Mouse (Mus musculus) forebrain, embryonic 11.5 days (tissue): ENCODE data around the gene Csta1. TPM values are rescaled to one million over a fixed set of nuclear protein-coding genes. Genes with fewer than 3 reads are reported as not detected.
A peak's percentile ranks its signal among the peaks of the same experiment; 100 is the strongest.

Experiments used
- ATAC-seq: fragments of 200-750 bp; cut with Nextera tagmentation; replicated peaks from 2 replicates; pipeline ENCODE4 v1.8.0; 2017; ENCODE audit warnings: moderate TSS enrichment; ENCODE audit not compliant: low FRiP score
- DNase-seq: peaks from one replicate; pipeline ENCODE4 v3.0.0-alpha.2; 2017; ENCODE audit warnings: low spot score
- H3K27ac ChIP-seq: fragments of 300-500 bp; sonication (generic); 2 replicates; pipeline ENCODE4 v1.5.1; 2014; ENCODE audit warnings: low read depth, low read length
- H3K27me3 ChIP-seq: fragments of 300-500 bp; sonication (generic); 2 replicates; pipeline ENCODE4 v1.6.1; 2014; ENCODE audit warnings: mild to moderate bottlenecking, low read length, mixed read lengths; ENCODE audit not compliant: control insufficient read depth, insufficient read depth
- H3K36me3 ChIP-seq: fragments of 300-500 bp; sonication (generic); 2 replicates; pipeline ENCODE4 v1.6.1; 2014; ENCODE audit warnings: mild to moderate bottlenecking, low read length, moderate library complexity, mixed read lengths; ENCODE audit not compliant: control insufficient read depth, insufficient read depth
- H3K4me1 ChIP-seq: fragments of 300-500 bp; sonication (generic); replicated peaks from 2 replicates; pipeline ENCODE4 v1.6.1; 2014; ENCODE audit warnings: low read length, mixed read lengths; ENCODE audit not compliant: control insufficient read depth, insufficient read depth
- H3K4me2 ChIP-seq: fragments of 300-500 bp; sonication (generic); 2 replicates; pipeline ENCODE4 v1.6.1; 2014; ENCODE audit warnings: low read depth, mild to moderate bottlenecking, low read length, moderate library complexity, mixed read lengths; ENCODE audit not compliant: severe bottlenecking
- H3K4me3 ChIP-seq: fragments of 300-500 bp; sonication (generic); 2 replicates; pipeline ENCODE4 v1.5.1; 2014; ENCODE audit warnings: low read depth, low read length
- H3K9ac ChIP-seq: fragments of 300-500 bp; sonication (generic); 2 replicates; pipeline ENCODE4 v1.6.1; 2014; ENCODE audit warnings: low read length
- H3K9me3 ChIP-seq: fragments of 300-500 bp; sonication (generic); 2 replicates; pipeline ENCODE4 v1.6.1; 2016; ENCODE audit warnings: low read length, mixed read lengths; ENCODE audit not compliant: control insufficient read depth
- WGBS: fragments of 180-500 bp; shearing (Covaris S2); extraction: QIAGEN DNeasy Blood & Tissue Kit; methylation state at CpG from one replicate; pipeline ENCODE4 v1.1.7; 2014; 5-methylcytosine and 5-hydroxymethylcytosine counted together
- polyA plus RNA-seq: library from polyadenylated mRNA; unstranded; fragments of >200 nt; fragmentation: Nextera tagmentation; extraction: Ambion mirVana; gene quantifications from 2 replicates; pipeline ENCODE4 v1.2.1, GENCODE M21; 2014

Gene Csta1
- polyA plus RNA-seq, 1 experiment from 2014 or later, result not detected

- no peak for ATAC-seq
- Histone ChIP-seq H3K9me3 (no peaks in the 10 kb centered on the region), H3K4me3 (no peak overlapping the region), H3K36me3 (no peaks in the 10 kb centered on the region; the same call in 1 of the 2 replicates), H3K27me3 (no peaks in the 10 kb centered on the region), H3K27ac (no peak overlapping the region), H3K4me2 (no peak overlapping the region), H3K4me1 (no peaks in the 10 kb centered on the region), H3K9ac (no peak overlapping the region)
- 95% methylated on average over 3 of the region's 3 CpGs for WGBS
- no peak for DNase-seq
Measured at GRCm38 (mm10) chr16:36079916-36080315, 51.1 kb downstream of the Csta1 start.

- 89% methylated on average over 3 of the region's 3 CpGs for WGBS
- ATAC-seq, result no peak
Measured at GRCm38 (mm10) chr16:36074772-36075171, 56.3 kb downstream of the Csta1 start.

GRCm38 (mm10) chr16:36072410-36073011 lies 58.5 kb downstream of the Csta1 start:
- H3K4me3 ChIP-seq, result peak overlapping the region; percentile 74
- 30% methylated on average over 8 of the region's 8 CpGs for WGBS
- DNase-seq (no peak), ATAC-seq (no peak)
- no peaks in the 10 kb centered on the region for H3K36me3 ChIP-seq
- H3K9me3 ChIP-seq, result no peaks in the 10 kb centered on the region
- peak overlapping the region; percentile 92 for H3K9ac ChIP-seq
- H3K27ac ChIP-seq, result no peak overlapping the region
- H3K4me2 ChIP-seq, result peak overlapping the region; percentile 48
- no peaks in the 10 kb centered on the region for H3K27me3 ChIP-seq
- peaks cover 14% of the 10 kb centered on the region for H3K4me1 ChIP-seq

More at GRCm38 (mm10) chr16:36074772-36075171, 56.3 kb downstream of the Csta1 start:
- DNase-seq, result no peak
- Histone ChIP-seq H3K4me2 (no peak overlapping the region), H3K9me3 (no peaks in the 10 kb centered on the region), H3K4me3 (no peak overlapping the region), H3K36me3 (no peaks in the 10 kb centered on the region), H3K4me1 (peaks cover 4% of the 10 kb centered on the region), H3K27ac (no peak overlapping the region), H3K9ac (no peak overlapping the region), H3K27me3 (no peaks in the 10 kb centered on the region)

- Histone ChIP-seq H3K4me3 (peak within 1 kb of the TSS; percentile 74), H3K9me3 (no peaks in the 10 kb centered on the region), H3K36me3 (no peaks in the 10 kb centered on the region), H3K9ac (peak within 1 kb of the TSS; percentile 92), H3K4me2 (peak within 1 kb of the TSS; percentile 48), H3K27me3 (no peaks in the 10 kb centered on the region), H3K27ac (peak within 1 kb of the TSS; percentile 99), H3K4me1 (peaks cover 14% of the 10 kb centered on the region)
- peak; percentile 94 for ATAC-seq
- peak; percentile 96 for DNase-seq
- under 1% methylated on average over 81 of the region's 81 CpGs for WGBS
Measured at GRCm38 (mm10) chr16:36071450-36072379, 59.3 kb downstream of the Csta1 start, which contains the start of the genes Fam162a and Ccdc58. Gene Fam162a, minus strand, starts transcription at chr16:36071594. Gene Ccdc58, plus strand, starts transcription at chr16:36071685.

- Histone ChIP-seq H3K27me3 (no peaks in the 10 kb centered on the region), H3K4me3 (peak overlapping the region; percentile 74), H3K4me2 (peak overlapping the region; percentile 48), H3K9ac (peak overlapping the region; percentile 92), H3K27ac (peak overlapping the region; percentile 99), H3K9me3 (no peaks in the 10 kb centered on the region), H3K36me3 (no peaks in the 10 kb centered on the region), H3K4me1 (peaks cover 14% of the 10 kb centered on the region)
- ATAC-seq (no peak), DNase-seq (no peak)
- WGBS, result under 1% methylated on average over 16 of the region's 16 CpGs
Measured at GRCm38 (mm10) chr16:36071071-36071449, 60.0 kb downstream of the Csta1 start.

Other genes with a start within 250 kb of the Csta1 start
- gene Parp9, start 192.8 kb downstream of the Csta1 start, polyA plus RNA-seq, result 3.9 and 4.2 TPM in 2 replicates
- 5.7 and 6.2 TPM in 2 replicates for gene Dtx3l, start 192.1 kb downstream of the Csta1 start, polyA plus RNA-seq
- 84.9 and 86.5 TPM in 2 replicates for gene Kpna1, start 152.5 kb downstream of the Csta1 start, polyA plus RNA-seq
- 11.6 and 12.5 TPM in 2 replicates for gene Wdr5b, start 90.1 kb downstream of the Csta1 start, polyA plus RNA-seq
- gene Fam162a, start 59.6 kb downstream of the Csta1 start, polyA plus RNA-seq, result 307 and 308 TPM in 2 replicates
- gene Ccdc58, start 59.6 kb downstream of the Csta1 start, polyA plus RNA-seq, result 86.6 and 93.6 TPM in 2 replicates
- gene Stfa2l1, start 25.6 kb upstream of the Csta1 start, polyA plus RNA-seq, result 0.90 TPM in 1 of 2 replicates, not detected in the other
- 1.5 TPM in 1 of 2 replicates, not detected in the other for gene Gm5483, start 53.0 kb upstream of the Csta1 start, polyA plus RNA-seq
- gene Gm5416, start 79.2 kb upstream of the Csta1 start, polyA plus RNA-seq, result not detected in 2 replicates
- not detected in 2 replicates for gene 2010005H15Rik, start 90.2 kb upstream of the Csta1 start, polyA plus RNA-seq
- 1.9 TPM in 1 of 2 replicates, not detected in the other for gene Stfa1, start 145.7 kb upstream of the Csta1 start, polyA plus RNA-seq
- gene BC117090, start 203.1 kb upstream of the Csta1 start, polyA plus RNA-seq, result not detected in 2 replicates
- 1.3 and 1.7 TPM in 2 replicates for gene BC100530, start 236.5 kb upstream of the Csta1 start, polyA plus RNA-seq